Mouse (Mus musculus): Measurements from ENCODE around the gene Mis18bp1. TPM values are rescaled to one million over a fixed set of nuclear protein-coding genes. Genes with fewer than 3 reads are reported as not detected.

The Mis18bp1 gene
- polyA plus RNA-seq, 1 experiment from 2014 or later = 10.5 TPM

Other genes with a start within 250 kb of the Mis18bp1 start
- gene Klhl28, start 207.1 kb downstream of the Mis18bp1 start, polyA plus RNA-seq (2015; fragmentation: Nextera tagmentation; extraction: Ambion mirVana) = 21.4 and 24.5 TPM in 2 replicates
- 20.5 and 20.7 TPM in 2 replicates for gene Togaram1, start 206.8 kb downstream of the Mis18bp1 start, polyA plus RNA-seq (2015; fragmentation: Nextera tagmentation; extraction: Ambion mirVana)
- gene Prpf39, start 136.3 kb downstream of the Mis18bp1 start, polyA plus RNA-seq (2015; fragmentation: Nextera tagmentation; extraction: Ambion mirVana) = 45.4 and 45.8 TPM in 2 replicates
- gene Fkbp3, start 98.6 kb downstream of the Mis18bp1 start, polyA plus RNA-seq (2015; fragmentation: Nextera tagmentation; extraction: Ambion mirVana) = 388 and 458 TPM in 2 replicates
- gene Fancm, start 97.0 kb downstream of the Mis18bp1 start, polyA plus RNA-seq (2015; fragmentation: Nextera tagmentation; extraction: Ambion mirVana) = 5.9 and 6.7 TPM in 2 replicates
- not detected in 2 replicates for gene Wdr20rt, start 52.9 kb upstream of the Mis18bp1 start, polyA plus RNA-seq (2015; fragmentation: Nextera tagmentation; extraction: Ambion mirVana)

Measured in hindbrain, embryonic 16.5 days (tissue).